Mouse (Mus musculus): ENCODE results near the gene Rab27a. TPM values are rescaled to one million over a fixed set of nuclear protein-coding genes. Genes with fewer than 3 reads are reported as not detected.

The Rab27a gene
- polyA plus RNA-seq, 1 experiment from 2014 or later = 6.8 TPM

DNA sequence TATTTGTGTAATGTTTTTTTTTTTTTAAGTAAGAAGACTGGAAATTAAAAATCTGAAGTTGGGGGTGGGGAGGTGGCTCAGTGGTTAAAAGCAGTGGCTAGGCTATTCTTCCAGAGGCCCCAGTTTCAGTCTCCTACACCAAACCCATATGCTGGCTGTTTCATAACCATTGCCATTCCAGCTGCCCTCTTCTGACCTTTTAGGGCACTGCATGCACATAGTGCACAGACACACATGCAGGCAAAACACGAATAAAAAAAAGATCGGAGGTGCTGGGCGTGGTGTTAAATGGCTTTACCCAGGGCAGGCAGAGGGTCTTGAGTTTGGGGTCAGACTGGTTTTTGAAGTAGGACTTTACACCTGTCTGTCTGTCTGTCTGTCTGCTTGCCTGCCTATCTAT is 38.5 kb upstream of the Rab27a start:
- H3K27me3 ChIP-seq (ENCODE audit: control insufficient read depth, insufficient read depth, low read depth, low read length) = no peaks in the 10 kb centered on the region
- H3K36me3 ChIP-seq (ENCODE audit: control insufficient read depth, insufficient read depth) = no peaks in the 10 kb centered on the region; the same call in 1 of the 2 replicates
- ATAC-seq (ENCODE audit: low read depth) = no peak
- H3K9me3 ChIP-seq (replicated peaks; ENCODE audit: control insufficient read depth, low read length) = no peaks in the 10 kb centered on the region
- H3K4me2 ChIP-seq (ENCODE audit: low read depth, low read length) = no peak overlapping the region
- no peak overlapping the region for H3K9ac ChIP-seq (ENCODE audit: low read depth, low read length)
- no peak overlapping the region for H3K27ac ChIP-seq (ENCODE audit: low read length)
- H3K4me3 ChIP-seq (ENCODE audit: low read depth, low read length) = no peak overlapping the region
- WGBS (ENCODE audit: insufficient replicate concordance) = 81% methylated on average over 3 of the region's 3 CpGs
- H3K4me1 ChIP-seq (ENCODE audit: control insufficient read depth, low read depth, low read length) = no peaks in the 10 kb centered on the region; the same call in 1 of the 2 replicates

DNA sequence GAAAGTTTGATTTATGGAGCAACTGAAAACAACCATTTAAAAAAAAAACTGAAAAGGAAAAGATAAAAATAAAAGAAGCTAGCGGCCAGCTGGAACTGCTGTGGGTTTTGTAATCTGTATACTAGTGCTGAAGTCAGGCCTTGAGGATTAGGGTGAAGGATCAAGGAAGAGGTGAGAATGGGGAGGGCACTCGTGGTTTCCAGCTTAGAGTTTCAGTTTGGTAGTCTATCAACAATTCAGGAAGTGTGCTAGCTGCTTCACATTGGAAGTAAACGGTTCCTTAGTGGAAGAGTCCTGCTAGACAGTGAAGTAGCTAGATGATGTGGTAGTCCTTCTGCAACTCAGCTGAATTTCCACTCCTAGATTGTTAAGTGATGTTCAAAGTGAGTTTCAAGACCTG is 36.3 kb upstream of the Rab27a start:
- no peaks in the 10 kb centered on the region for H3K27me3 ChIP-seq (ENCODE audit: control insufficient read depth, insufficient read depth, low read depth, low read length)
- no peak overlapping the region for H3K4me3 ChIP-seq (ENCODE audit: low read depth, low read length)
- no peak for ATAC-seq (ENCODE audit: low read depth)
- 33% methylated on average over 3 of the region's 3 CpGs for WGBS (ENCODE audit: insufficient replicate concordance)
- no peaks in the 10 kb centered on the region for H3K9me3 ChIP-seq (replicated peaks; ENCODE audit: control insufficient read depth, low read length)
- no peak overlapping the region for H3K9ac ChIP-seq (ENCODE audit: low read depth, low read length)
- H3K4me1 ChIP-seq (ENCODE audit: control insufficient read depth, low read depth, low read length) = no peaks in the 10 kb centered on the region
- no peak overlapping the region for H3K4me2 ChIP-seq (ENCODE audit: low read depth, low read length)
- H3K27ac ChIP-seq (ENCODE audit: low read length) = no peak overlapping the region
- H3K36me3 ChIP-seq (ENCODE audit: control insufficient read depth, insufficient read depth) = peaks cover 3% of the 10 kb centered on the region

DNA sequence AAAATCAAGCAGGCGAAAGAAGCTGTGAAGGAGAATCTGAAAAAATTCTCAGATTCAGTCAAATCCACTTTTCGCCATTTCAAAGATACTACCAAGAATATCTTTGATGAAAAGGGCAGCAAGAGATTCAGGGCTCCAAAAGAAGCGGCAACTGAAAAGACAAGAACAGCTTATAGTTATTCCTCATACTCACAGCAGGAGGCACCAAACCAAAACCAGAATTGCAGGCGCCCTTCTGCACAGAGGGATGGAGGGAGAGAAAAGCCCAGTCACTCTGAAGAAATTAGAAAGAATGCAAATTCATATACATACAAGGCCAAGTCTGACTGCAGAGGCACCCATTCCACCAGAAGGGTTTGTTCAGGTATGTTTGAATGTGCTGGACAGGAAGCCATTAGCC is 32.0 kb upstream of the Rab27a start:
- Histone ChIP-seq H3K36me3 (ENCODE audit: control insufficient read depth, insufficient read depth) (peaks cover 10% of the 10 kb centered on the region), H3K27me3 (ENCODE audit: control insufficient read depth, insufficient read depth, low read depth, low read length) (no peaks in the 10 kb centered on the region), H3K4me2 (ENCODE audit: low read depth, low read length) (no peak overlapping the region), H3K4me3 (ENCODE audit: low read depth, low read length) (no peak overlapping the region), H3K9ac (ENCODE audit: low read depth, low read length) (no peak overlapping the region), H3K9me3 (replicated peaks; ENCODE audit: control insufficient read depth, low read length) (no peaks in the 10 kb centered on the region), H3K4me1 (ENCODE audit: control insufficient read depth, low read depth, low read length) (no peaks in the 10 kb centered on the region), H3K27ac (ENCODE audit: low read length) (no peak overlapping the region)
- ATAC-seq (ENCODE audit: low read depth) = no peak
- 79% methylated on average over 4 of the region's 4 CpGs for WGBS (ENCODE audit: insufficient replicate concordance)

DNA sequence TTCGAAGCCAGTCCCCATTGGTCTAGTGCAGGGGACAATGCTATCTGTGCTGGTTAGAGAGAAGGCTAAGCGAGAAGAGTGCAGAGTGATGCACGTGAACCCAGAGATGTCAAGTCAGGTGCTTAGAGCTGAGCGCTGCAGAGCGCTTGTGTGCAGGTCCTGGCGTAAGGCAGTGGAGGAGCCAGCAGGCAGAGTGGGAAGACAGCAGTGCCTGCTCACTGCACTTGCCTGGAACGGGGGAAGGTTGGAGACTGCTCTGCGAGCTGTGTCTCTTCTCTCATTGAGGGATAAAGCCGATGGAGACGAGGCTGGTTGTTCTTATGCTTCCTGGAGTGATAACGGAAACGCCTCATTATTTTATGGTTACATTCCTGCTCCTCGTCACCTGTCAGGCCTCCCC is 29.9 kb upstream of the Rab27a start:
- H3K4me3 ChIP-seq (ENCODE audit: low read depth, low read length) = no peak overlapping the region
- H3K27me3 ChIP-seq (ENCODE audit: control insufficient read depth, insufficient read depth, low read depth, low read length) = no peaks in the 10 kb centered on the region
- no peak overlapping the region for H3K4me2 ChIP-seq (ENCODE audit: low read depth, low read length)
- H3K36me3 ChIP-seq (ENCODE audit: control insufficient read depth, insufficient read depth) = peaks cover 10% of the 10 kb centered on the region
- H3K9me3 ChIP-seq (replicated peaks; ENCODE audit: control insufficient read depth, low read length) = no peaks in the 10 kb centered on the region
- no peak for ATAC-seq (ENCODE audit: low read depth)
- no peak overlapping the region for H3K9ac ChIP-seq (ENCODE audit: low read depth, low read length)
- no peaks in the 10 kb centered on the region for H3K4me1 ChIP-seq (ENCODE audit: control insufficient read depth, low read depth, low read length)
- WGBS (ENCODE audit: insufficient replicate concordance) = 80% methylated on average over 13 of the region's 13 CpGs
- no peak overlapping the region for H3K27ac ChIP-seq (ENCODE audit: low read length)

DNA sequence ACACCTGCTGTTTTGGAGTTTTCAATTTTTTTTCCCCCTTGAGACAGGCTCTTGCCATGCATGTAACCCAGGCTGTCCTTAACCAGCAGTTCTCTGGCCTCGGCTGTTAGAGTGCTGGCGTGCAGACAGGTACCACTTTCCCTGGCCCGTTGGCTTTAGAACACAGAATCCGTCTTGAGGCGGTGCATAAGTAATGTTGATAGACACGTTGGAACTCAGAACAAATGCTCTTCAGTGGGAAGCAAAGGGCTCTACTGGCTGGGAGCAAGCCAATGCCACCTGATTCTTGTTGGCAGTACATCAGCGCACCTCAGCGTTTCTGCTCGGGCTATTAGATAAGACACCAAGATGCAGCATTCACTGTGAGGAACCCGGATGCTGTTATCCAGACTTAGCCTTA is 24.8 kb upstream of the Rab27a start:
- 78% methylated on average over 10 of the region's 10 CpGs for WGBS (ENCODE audit: insufficient replicate concordance)
- H3K27ac ChIP-seq (ENCODE audit: low read length) = no peak overlapping the region
- H3K27me3 ChIP-seq (ENCODE audit: control insufficient read depth, insufficient read depth, low read depth, low read length) = no peaks in the 10 kb centered on the region
- H3K9me3 ChIP-seq (replicated peaks; ENCODE audit: control insufficient read depth, low read length) = no peaks in the 10 kb centered on the region
- no peak overlapping the region for H3K4me2 ChIP-seq (ENCODE audit: low read depth, low read length)
- peaks cover 10% of the 10 kb centered on the region for H3K36me3 ChIP-seq (ENCODE audit: control insufficient read depth, insufficient read depth)
- no peak for ATAC-seq (ENCODE audit: low read depth)
- H3K4me3 ChIP-seq (ENCODE audit: low read depth, low read length) = no peak overlapping the region
- H3K4me1 ChIP-seq (ENCODE audit: control insufficient read depth, low read depth, low read length) = no peaks in the 10 kb centered on the region
- H3K9ac ChIP-seq (ENCODE audit: low read depth, low read length) = no peak overlapping the region

DNA sequence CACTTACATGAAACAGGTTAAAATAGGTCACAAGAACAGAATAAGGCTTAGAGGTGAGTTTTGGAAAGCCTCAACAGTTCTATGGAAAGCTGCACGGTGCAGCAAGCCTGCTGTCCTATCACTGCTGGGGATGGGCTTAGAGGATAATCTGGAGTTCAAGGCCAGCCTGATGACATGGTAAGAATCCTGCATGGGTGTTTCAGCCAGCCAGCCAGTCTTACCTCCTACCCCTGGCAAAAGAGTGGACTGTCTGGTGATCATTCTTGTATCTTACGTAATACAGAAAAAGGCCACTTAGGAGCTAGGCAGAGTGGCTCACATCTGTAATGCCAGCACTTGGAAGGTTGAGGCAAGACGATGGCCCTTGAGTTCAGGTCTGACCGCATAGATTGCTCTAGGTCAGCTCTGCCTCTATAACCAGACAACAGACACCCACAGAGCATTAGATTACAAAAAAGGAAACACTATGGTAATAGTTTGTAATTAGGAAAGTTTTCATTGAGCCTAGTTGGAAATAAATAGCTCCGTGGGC is 24.0 kb upstream of the Rab27a start:
- no peaks in the 10 kb centered on the region for H3K27me3 ChIP-seq (ENCODE audit: control insufficient read depth, insufficient read depth, low read depth, low read length)
- H3K4me2 ChIP-seq (ENCODE audit: low read depth, low read length) = no peak overlapping the region
- 71% methylated on average over 5 of the region's 5 CpGs for WGBS (ENCODE audit: insufficient replicate concordance)
- no peak overlapping the region for H3K27ac ChIP-seq (ENCODE audit: low read length)
- H3K9ac ChIP-seq (ENCODE audit: low read depth, low read length) = no peak overlapping the region
- no peaks in the 10 kb centered on the region for H3K9me3 ChIP-seq (replicated peaks; ENCODE audit: control insufficient read depth, low read length)
- no peaks in the 10 kb centered on the region for H3K4me1 ChIP-seq (ENCODE audit: control insufficient read depth, low read depth, low read length)
- H3K36me3 ChIP-seq (ENCODE audit: control insufficient read depth, insufficient read depth) = peaks cover 10% of the 10 kb centered on the region
- no peak for ATAC-seq (ENCODE audit: low read depth)
- H3K4me3 ChIP-seq (ENCODE audit: low read depth, low read length) = no peak overlapping the region

DNA sequence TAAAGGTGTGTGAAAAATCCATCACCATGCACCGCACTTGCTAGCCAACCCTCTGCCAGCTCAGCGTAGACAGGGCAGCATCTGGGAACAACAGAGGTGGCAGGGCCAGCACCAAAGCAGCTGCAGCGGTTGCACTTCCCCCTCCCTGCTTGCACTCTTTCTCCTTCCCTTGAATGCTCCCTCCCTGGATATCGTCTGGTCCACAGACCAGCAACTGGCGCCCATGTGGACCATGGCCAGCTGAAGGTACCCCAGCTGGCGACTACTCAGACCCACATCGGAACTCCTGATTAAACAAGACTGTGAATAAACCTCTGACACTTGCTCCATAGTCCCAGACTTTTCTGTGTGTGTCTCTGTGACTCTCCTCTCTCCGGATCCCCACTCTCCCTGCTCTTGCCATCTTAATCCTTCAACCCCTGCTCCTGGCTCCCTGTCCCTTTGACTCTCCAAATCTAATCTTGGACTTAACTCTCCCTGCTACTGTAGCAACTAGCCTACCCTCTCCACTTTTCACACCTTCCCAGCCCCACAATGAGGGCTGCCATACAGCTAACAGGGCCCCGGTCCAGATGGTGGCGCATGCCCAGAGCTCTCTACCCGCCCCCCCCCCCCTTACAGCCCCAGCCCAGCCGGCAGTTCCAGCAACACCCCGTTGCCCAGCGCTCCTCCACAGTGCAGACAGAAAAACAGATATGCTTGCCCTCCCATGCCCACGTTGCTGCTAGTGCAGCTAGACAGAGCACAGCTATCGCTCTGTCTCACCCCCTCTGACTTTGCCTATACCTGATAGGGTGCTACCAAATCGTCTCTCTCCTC is 18.6 kb upstream of the Rab27a start:
- no peak overlapping the region for H3K9ac ChIP-seq (ENCODE audit: low read depth, low read length)
- WGBS (ENCODE audit: insufficient replicate concordance) = 49% methylated on average over 17 of the region's 17 CpGs
- H3K9me3 ChIP-seq (replicated peaks; ENCODE audit: control insufficient read depth, low read length) = no peaks in the 10 kb centered on the region
- no peaks in the 10 kb centered on the region for H3K36me3 ChIP-seq (ENCODE audit: control insufficient read depth, insufficient read depth)
- H3K4me1 ChIP-seq (ENCODE audit: control insufficient read depth, low read depth, low read length) = no peaks in the 10 kb centered on the region
- ATAC-seq (ENCODE audit: low read depth) = no peak
- H3K27ac ChIP-seq (ENCODE audit: low read length) = no peak overlapping the region
- H3K27me3 ChIP-seq (ENCODE audit: control insufficient read depth, insufficient read depth, low read depth, low read length) = no peaks in the 10 kb centered on the region
- no peak overlapping the region for H3K4me2 ChIP-seq (ENCODE audit: low read depth, low read length)
- H3K4me3 ChIP-seq (ENCODE audit: low read depth, low read length) = no peak overlapping the region

DNA sequence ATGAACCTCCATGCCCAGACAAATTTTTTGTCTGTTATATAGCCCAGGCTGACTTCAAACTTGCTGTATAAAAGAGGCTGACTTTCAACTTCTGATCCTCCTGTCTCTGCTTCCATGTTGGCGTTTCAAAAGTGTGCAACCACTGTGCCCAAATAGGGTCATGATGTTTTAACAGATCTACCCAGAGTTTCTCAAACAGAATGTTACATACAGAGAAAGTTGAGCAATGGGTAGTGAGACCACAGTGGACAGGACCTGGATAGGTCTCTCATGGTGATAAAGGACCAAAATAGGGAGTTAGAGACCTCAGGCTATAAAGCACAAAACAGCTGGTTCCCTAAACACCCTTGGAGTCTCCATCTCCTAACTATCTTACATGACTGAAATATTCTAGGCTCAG is 14.2 kb upstream of the Rab27a start:
- Histone ChIP-seq H3K9ac (ENCODE audit: low read depth, low read length) (no peak overlapping the region), H3K36me3 (ENCODE audit: control insufficient read depth, insufficient read depth) (peaks cover 4% of the 10 kb centered on the region; the same call in 1 of the 2 replicates), H3K27ac (ENCODE audit: low read length) (no peak overlapping the region), H3K4me1 (ENCODE audit: control insufficient read depth, low read depth, low read length) (no peaks in the 10 kb centered on the region), H3K27me3 (ENCODE audit: control insufficient read depth, insufficient read depth, low read depth, low read length) (no peaks in the 10 kb centered on the region), H3K9me3 (replicated peaks; ENCODE audit: control insufficient read depth, low read length) (no peaks in the 10 kb centered on the region), H3K4me2 (ENCODE audit: low read depth, low read length) (no peak overlapping the region), H3K4me3 (ENCODE audit: low read depth, low read length) (no peak overlapping the region)
- WGBS (ENCODE audit: insufficient replicate concordance) = 70% methylated on average over 1 of the region's 1 CpGs
- no peak for ATAC-seq (ENCODE audit: low read depth)

DNA sequence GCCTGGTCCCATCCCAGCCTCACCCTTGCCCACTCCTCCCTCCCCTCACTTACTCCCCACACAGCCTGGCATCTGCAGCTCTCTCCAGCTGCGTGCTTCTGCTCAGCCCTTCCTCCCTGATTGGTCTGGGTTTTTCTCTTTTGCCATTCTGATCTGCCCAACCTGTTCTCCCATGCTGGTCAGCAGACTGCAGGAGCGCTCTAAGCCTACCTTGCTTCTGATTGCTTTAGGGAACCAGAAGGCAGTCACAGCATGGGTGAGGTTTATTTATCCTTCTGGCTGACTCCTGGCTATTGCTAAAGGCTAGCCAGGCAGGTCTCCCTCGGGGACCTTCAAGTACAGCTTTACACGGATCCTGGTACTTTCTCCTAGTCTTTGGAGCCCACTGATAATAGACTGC is 13.2 kb upstream of the Rab27a start:
- Histone ChIP-seq H3K4me1 (ENCODE audit: control insufficient read depth, low read depth, low read length) (no peaks in the 10 kb centered on the region), H3K9ac (ENCODE audit: low read depth, low read length) (no peak overlapping the region), H3K27me3 (ENCODE audit: control insufficient read depth, insufficient read depth, low read depth, low read length) (no peaks in the 10 kb centered on the region), H3K36me3 (ENCODE audit: control insufficient read depth, insufficient read depth) (peaks cover 4% of the 10 kb centered on the region; the same call in 1 of the 2 replicates), H3K4me2 (ENCODE audit: low read depth, low read length) (no peak overlapping the region), H3K27ac (ENCODE audit: low read length) (no peak overlapping the region), H3K4me3 (ENCODE audit: low read depth, low read length) (no peak overlapping the region), H3K9me3 (replicated peaks; ENCODE audit: control insufficient read depth, low read length) (no peaks in the 10 kb centered on the region)
- WGBS (ENCODE audit: insufficient replicate concordance) = 57% methylated on average over 4 of the region's 4 CpGs
- no peak for ATAC-seq (ENCODE audit: low read depth)

All from liver, embryonic 16.5 days (tissue).